Mouse (Mus musculus) kidney, embryonic 16.5 days (tissue): Measurements from ENCODE around the gene Krt8. TPM values are rescaled to one million over a fixed set of nuclear protein-coding genes. Genes with fewer than 3 reads are reported as not detected.

ENCODE experiments used
- ATAC-seq: fragments of 200-750 bp; cut with Nextera tagmentation; 2 replicates; pipeline ENCODE4 v1.8.0; 2017; ENCODE audit warnings: moderate TSS enrichment; ENCODE audit not compliant: low FRiP score, low TSS enrichment
- H3K27ac ChIP-seq: fragments of 300-500 bp; sonication (generic); 2 replicates; pipeline ENCODE4 v1.5.1; 2014; ENCODE audit warnings: low read length
- H3K27me3 ChIP-seq: fragments of 300-500 bp; sonication (generic); 2 replicates; pipeline ENCODE4 v1.6.1; 2014; ENCODE audit warnings: low read length, control low read depth, mixed read lengths; ENCODE audit not compliant: insufficient read depth
- H3K36me3 ChIP-seq: fragments of 300-500 bp; sonication (generic); 2 replicates; pipeline ENCODE4 v1.6.1; 2014; ENCODE audit warnings: low read length, control low read depth, mixed read lengths; ENCODE audit not compliant: insufficient read depth
- H3K4me1 ChIP-seq: fragments of 300-500 bp; sonication (generic); 2 replicates; pipeline ENCODE4 v1.6.1; 2014; ENCODE audit warnings: low read length, control low read depth, mixed read lengths; ENCODE audit not compliant: insufficient read depth
- H3K4me2 ChIP-seq: fragments of 300-500 bp; sonication (generic); replicated peaks from 2 replicates; pipeline ENCODE4 v1.6.1; 2014; ENCODE audit warnings: low read depth, low read length
- H3K4me3 ChIP-seq: fragments of 300-500 bp; sonication (generic); 2 replicates; pipeline ENCODE4 v1.5.1; 2014; ENCODE audit warnings: mild to moderate bottlenecking, low read length
- H3K9ac ChIP-seq: fragments of 300-500 bp; sonication (generic); replicated peaks from 2 replicates; pipeline ENCODE4 v1.6.1; 2014; ENCODE audit warnings: low read length
- H3K9me3 ChIP-seq: fragments of 300-500 bp; sonication (generic); 2 replicates; pipeline ENCODE4 v1.6.1; 2016; ENCODE audit warnings: low read length, control low read depth
- WGBS: fragments of 180-500 bp; shearing (Covaris S2); extraction: QIAGEN DNeasy Blood & Tissue Kit; methylation state at CpG from one replicate; pipeline ENCODE4 v1.1.7; 2014; 5-methylcytosine and 5-hydroxymethylcytosine counted together
- polyA plus RNA-seq: library from polyadenylated mRNA; unstranded; fragments of >200 nt; fragmentation: Nextera tagmentation; extraction: Ambion mirVana; gene quantifications from 2 replicates; pipeline ENCODE4 v1.2.1, GENCODE M21; 2015

Krt8 gene
- polyA plus RNA-seq, 1 experiment from 2014 or later: 282 TPM

DNA sequence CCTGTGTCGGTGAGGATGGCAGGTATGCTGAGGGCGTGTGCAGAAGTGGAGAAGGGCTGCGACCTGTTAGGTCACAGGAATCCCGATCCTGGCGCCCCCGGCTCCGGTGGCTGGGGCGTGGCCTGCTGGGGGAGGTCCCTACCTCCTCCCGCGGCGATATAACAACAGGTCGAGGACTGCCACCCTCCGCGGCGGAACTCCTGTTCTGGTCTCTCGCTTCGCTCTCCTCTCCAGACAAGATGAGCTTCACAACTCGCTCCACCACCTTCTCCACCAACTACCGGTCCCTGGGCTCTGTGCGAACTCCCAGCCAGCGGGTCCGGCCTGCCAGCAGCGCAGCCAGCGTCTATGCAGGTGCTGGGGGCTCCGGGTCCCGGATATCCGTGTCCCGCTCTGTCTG is 23.8 kb upstream of the Krt8 start, which contains the start of gene Krt18:
Gene Krt18, plus strand, starts transcription at position 141 of the 400 bp plus-strand sequence.
- WGBS: under 1% methylated on average over 28 of the region's 28 CpGs
- Histone ChIP-seq H3K4me1 (peaks cover 28% of the 10 kb centered on the region), H3K4me3 (peak within 1 kb of the TSS; percentile 49), H3K27ac (peak within 1 kb of the TSS; percentile 37; the same call in 1 of the 2 replicates), H3K36me3 (peaks cover 5% of the 10 kb centered on the region; the same call in 1 of the 2 replicates), H3K9me3 (no peaks in the 10 kb centered on the region), H3K9ac (peak within 1 kb of the TSS; percentile 66), H3K27me3 (peaks cover 9% of the 10 kb centered on the region; the same call in 1 of the 2 replicates), H3K4me2 (peak within 1 kb of the TSS; percentile 60)
- peak; percentile 37; the same call in 1 of the 2 replicates for ATAC-seq

DNA sequence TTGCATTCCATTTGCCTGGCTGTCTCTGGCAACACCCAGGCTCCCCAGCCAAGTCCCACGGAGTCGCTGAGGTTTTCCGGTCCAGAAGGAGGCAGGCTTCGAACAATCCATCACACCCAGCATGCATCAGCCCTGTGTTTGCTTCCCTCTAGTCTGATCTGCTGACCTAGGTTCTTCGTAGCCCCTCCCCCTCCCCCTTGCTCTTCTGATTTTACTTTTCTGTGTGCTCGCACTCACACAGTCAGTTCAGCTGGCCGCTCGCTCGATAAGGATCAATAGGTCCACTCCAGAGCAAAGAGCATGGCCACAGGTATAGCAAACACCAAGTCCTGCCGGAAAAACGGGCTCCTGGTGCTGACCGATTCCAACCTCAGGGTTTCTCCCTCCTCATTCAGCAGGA is 22.1 kb upstream of the Krt8 start:
- WGBS: 14% methylated on average over 12 of the region's 12 CpGs
- Histone ChIP-seq H3K4me1 (peaks cover 28% of the 10 kb centered on the region), H3K27ac (peak overlapping the region; percentile 81), H3K36me3 (peaks cover 3% of the 10 kb centered on the region; the same call in 1 of the 2 replicates), H3K9me3 (no peaks in the 10 kb centered on the region), H3K4me3 (peak overlapping the region; percentile 3; the same call in 1 of the 2 replicates), H3K4me2 (peak overlapping the region; percentile 44; the same call in 1 of the 2 replicates), H3K9ac (no peak overlapping the region), H3K27me3 (peaks cover 9% of the 10 kb centered on the region; the same call in 1 of the 2 replicates)
- ATAC-seq: no peak

DNA sequence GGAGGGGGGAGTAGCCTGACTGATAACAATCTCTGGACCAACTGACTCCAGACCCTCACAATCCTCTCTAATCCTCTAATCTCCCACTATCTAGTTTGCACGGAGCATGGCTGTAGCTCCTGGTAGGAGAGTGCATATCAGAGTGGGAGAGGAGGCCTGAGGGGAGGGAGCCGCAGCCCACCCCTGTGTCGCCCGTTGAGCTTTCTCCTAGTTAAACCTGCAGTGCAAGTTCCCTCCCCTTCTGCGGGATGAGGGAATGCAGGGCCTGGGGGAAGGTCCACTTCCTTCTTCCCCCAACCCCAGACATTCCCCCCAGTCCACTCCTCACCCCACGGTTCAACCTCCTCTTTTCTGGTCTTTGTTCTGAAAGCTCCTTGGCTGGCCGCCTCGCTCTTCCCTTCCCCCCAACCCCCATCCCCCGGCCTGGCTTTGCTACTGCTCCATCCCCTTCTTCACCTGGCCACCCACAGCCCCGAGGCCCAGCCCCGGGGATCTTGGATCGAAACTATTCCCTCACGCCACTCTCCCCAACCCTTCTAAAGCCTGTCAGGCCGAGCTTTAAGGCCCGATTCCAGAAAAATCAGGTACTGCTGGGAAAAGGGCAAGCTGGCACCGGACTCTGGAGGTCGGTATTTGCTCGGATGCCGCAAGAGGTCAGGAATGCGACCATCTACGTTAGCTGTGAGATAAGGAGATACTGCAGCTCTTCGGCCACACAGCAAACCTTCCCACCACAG is 21.0 kb upstream of the Krt8 start:
- Histone ChIP-seq H3K9ac (peak overlapping the region; percentile 58), H3K27ac (peak overlapping the region; percentile 81), H3K4me2 (peak overlapping the region; percentile 44), H3K36me3 (no peaks in the 10 kb centered on the region), H3K4me3 (peak overlapping the region; percentile 20), H3K4me1 (peaks cover 28% of the 10 kb centered on the region), H3K27me3 (peaks cover 9% of the 10 kb centered on the region; the same call in 1 of the 2 replicates), H3K9me3 (no peaks in the 10 kb centered on the region)
- WGBS: 8% methylated on average over 22 of the region's 22 CpGs
- peak; percentile 66 for ATAC-seq

DNA sequence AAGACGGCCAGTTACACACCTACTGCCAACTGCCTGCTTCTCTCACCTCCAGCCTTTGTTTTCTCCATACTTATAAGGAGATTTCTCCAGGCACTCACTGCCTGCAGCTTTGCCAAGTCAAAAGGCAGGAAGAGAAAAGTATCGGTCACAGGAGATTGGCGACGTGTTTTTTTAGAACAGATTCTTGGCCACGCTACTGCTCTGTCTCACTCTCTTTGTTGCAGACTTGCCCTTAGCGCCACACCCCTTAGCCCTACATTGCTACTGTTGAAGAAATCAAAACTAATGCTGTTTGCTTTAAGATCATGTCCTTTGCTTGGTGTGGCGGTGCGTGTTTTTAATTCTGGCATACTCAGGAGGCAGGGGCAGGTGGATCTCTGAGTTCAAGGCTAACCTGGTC is 19.6 kb upstream of the Krt8 start:
- H3K9ac ChIP-seq: no peak overlapping the region
- peaks cover 9% of the 10 kb centered on the region; the same call in 1 of the 2 replicates for H3K27me3 ChIP-seq
- no peaks in the 10 kb centered on the region for H3K36me3 ChIP-seq
- 57% methylated on average over 8 of the region's 8 CpGs for WGBS
- H3K4me2 ChIP-seq: no peak overlapping the region
- no peak for ATAC-seq
- peak overlapping the region; percentile 81 for H3K27ac ChIP-seq
- H3K4me3 ChIP-seq: no peak overlapping the region
- H3K4me1 ChIP-seq: peaks cover 28% of the 10 kb centered on the region
- H3K9me3 ChIP-seq: no peaks in the 10 kb centered on the region

DNA sequence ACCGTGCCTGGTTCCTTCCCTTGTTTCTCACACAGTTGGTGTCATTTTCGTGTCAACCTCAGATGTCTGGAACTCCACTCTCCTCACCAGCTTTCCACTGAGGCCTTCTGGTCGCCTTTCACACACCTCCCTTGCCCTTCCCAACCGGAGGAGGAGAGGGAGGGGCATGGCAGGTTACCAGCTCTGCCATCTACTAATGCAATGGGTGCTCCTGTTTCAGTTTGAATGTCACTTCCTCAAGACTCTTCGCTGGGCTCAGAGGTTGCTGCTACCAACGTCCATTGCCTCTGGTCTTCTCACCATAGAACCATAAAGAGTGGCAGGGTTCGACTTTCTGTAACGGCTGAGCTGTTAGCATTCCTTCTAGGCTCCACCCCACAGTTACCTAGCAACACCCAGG is 18.2 kb upstream of the Krt8 start:
- peaks cover 9% of the 10 kb centered on the region; the same call in 1 of the 2 replicates for H3K27me3 ChIP-seq
- no peak overlapping the region for H3K9ac ChIP-seq
- H3K4me3 ChIP-seq: no peak overlapping the region
- H3K36me3 ChIP-seq: no peaks in the 10 kb centered on the region
- no peak for ATAC-seq
- 30% methylated on average over 8 of the region's 8 CpGs for WGBS
- H3K9me3 ChIP-seq: no peaks in the 10 kb centered on the region
- H3K4me1 ChIP-seq: peaks cover 28% of the 10 kb centered on the region
- no peak overlapping the region for H3K4me2 ChIP-seq
- peak overlapping the region; percentile 81 for H3K27ac ChIP-seq

DNA sequence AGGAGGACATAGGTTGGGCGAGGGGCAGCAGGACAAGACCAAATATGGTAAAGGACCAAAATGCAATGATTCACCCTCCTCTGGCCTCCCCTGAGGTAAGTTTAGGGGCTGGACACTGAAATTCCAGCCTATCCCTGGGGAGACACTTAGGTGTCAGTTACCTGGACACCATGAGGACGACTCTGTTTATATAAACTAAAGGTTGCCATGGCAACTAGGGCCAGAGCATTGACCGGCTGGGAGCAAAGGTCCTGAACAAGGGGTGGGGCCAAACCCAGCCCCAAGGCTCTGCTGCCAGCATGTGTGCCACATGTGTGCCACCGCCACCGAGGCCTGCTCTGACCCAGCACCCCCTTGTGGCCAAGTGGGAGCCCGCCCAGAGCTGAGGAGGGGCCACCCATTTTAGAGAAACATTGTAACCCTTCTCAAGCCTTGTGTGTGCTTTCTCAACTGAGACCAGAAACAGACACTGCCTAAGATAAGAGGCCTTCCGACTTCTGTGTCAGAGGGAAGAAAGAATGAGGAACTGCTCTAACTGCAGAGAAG is 13.7 kb upstream of the Krt8 start:
- WGBS: 26% methylated on average over 7 of the region's 7 CpGs
- Histone ChIP-seq H3K27me3 (no peaks in the 10 kb centered on the region), H3K4me2 (no peak overlapping the region), H3K9ac (no peak overlapping the region), H3K4me3 (no peak overlapping the region), H3K27ac (peak overlapping the region; percentile 84), H3K4me1 (peaks cover 25% of the 10 kb centered on the region; the same call in 1 of the 2 replicates), H3K36me3 (no peaks in the 10 kb centered on the region), H3K9me3 (no peaks in the 10 kb centered on the region)
- peak; percentile 69 for ATAC-seq

DNA sequence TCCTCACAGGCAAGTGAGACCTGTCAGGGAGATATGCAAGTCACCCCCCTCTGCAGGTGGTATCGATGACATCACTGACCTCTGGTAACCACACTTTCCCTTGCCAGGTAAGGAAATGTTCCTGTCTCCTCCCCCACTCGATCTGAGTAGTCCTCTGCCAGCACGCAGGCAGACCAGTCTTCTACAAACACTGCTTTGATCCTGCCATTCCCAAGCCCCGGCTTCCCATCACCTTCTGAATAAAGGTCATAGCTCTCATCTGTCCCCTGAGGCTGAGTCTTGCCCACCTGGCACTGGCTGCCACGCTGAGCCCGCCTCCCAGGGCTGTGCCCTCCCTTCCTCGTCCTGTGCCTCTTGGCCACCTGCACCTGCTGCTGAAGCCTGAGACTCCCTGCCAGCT is 12.5 kb upstream of the Krt8 start:
- Histone ChIP-seq H3K4me3 (no peak overlapping the region), H3K36me3 (no peaks in the 10 kb centered on the region), H3K4me2 (no peak overlapping the region), H3K9me3 (no peaks in the 10 kb centered on the region), H3K4me1 (peaks cover 25% of the 10 kb centered on the region; the same call in 1 of the 2 replicates), H3K27ac (peak overlapping the region; percentile 84), H3K27me3 (no peaks in the 10 kb centered on the region), H3K9ac (0 out of 2 replicates have a peak overlapping the region, but pooled peaks have one; percentile 10)
- no peak for ATAC-seq
- WGBS: 22% methylated on average over 7 of the region's 7 CpGs

DNA sequence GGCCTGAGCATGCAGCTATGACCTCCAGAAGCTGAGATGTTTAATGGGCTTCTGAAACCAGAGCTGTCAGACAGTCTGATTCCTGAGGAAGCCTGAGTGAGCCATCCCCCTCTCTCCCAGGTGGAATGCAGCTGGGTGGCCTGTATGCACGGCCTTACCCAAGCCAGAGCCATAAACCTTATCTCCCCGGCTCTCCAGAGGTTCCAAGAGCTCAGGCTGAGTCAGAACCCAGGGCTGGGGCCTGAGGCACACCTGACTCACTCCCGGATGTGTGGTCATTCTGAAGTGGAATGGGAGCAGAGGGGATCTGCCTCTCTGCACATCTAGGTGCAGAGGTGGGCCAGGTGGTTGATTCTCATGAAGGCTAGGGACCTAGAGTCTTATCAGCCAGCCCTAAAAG is 11.8 kb upstream of the Krt8 start:
- Histone ChIP-seq H3K27ac (peak overlapping the region; percentile 84), H3K4me2 (no peak overlapping the region), H3K4me1 (peaks cover 25% of the 10 kb centered on the region; the same call in 1 of the 2 replicates), H3K27me3 (no peaks in the 10 kb centered on the region), H3K4me3 (no peak overlapping the region), H3K9me3 (no peaks in the 10 kb centered on the region), H3K9ac (0 out of 2 replicates have a peak overlapping the region, but pooled peaks have one; percentile 10), H3K36me3 (no peaks in the 10 kb centered on the region)
- peak; percentile 26; the same call in 1 of the 2 replicates for ATAC-seq
- WGBS: 12% methylated on average over 3 of the region's 3 CpGs

DNA sequence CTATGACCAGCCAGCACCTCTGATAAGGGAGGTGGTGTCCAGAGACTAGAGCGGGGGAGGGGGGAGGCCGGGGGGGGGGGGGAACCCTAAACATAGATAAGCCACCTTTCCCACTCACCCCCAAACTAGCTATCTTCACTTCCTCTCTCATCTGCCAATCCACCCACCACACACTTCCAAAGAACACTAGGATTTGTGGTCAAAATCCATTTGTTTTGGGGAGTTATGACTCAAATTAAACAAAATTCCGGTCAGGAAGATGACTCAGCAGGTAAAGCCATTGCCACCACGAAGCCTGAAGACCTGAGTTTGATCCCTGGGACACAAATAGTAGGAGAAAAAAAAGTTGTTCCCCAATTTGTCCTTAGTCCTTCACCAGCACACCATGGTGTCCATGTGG is 10.6 kb upstream of the Krt8 start:
- H3K27me3 ChIP-seq: no peaks in the 10 kb centered on the region
- H3K9ac ChIP-seq: no peak overlapping the region
- peaks cover 25% of the 10 kb centered on the region; the same call in 1 of the 2 replicates for H3K4me1 ChIP-seq
- peak overlapping the region; percentile 84; the same call in 1 of the 2 replicates for H3K27ac ChIP-seq
- H3K4me3 ChIP-seq: no peak overlapping the region
- no peaks in the 10 kb centered on the region for H3K9me3 ChIP-seq
- ATAC-seq: no peak
- WGBS: 62% methylated on average over 2 of the region's 4 CpGs
- H3K36me3 ChIP-seq: no peaks in the 10 kb centered on the region
- no peak overlapping the region for H3K4me2 ChIP-seq
